Mouse (Mus musculus): ENCODE results near the gene Prmt1. TPM values are rescaled to one million over a fixed set of nuclear protein-coding genes. Genes with fewer than 3 reads are reported as not detected.

Prmt1 gene
- polyA plus RNA-seq, 1 experiment: 978 TPM

DNA sequence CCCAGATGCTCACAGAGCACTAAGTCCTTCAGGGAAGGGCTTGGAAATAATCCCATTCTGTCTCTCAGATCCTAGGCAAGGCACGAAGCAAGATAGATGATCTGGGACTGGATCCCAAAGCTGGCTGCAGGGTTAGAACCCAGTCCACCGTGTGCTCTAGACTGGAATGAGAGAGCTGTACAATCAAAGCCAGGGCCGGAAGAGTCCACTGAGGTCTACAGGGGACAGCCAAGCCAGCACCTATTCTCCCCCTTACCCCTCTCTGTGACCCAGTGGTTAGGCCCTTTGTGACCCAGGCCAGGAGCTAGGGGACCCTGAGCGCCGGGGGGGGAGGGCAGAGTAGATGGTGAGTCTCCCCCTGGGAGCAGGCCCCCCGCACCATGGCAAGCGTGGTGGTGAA lies 43.5 kb downstream of the Prmt1 start, which contains the start of gene Tsks:
Tsks (plus strand) TSS at position 301 of the 400 bp plus-strand sequence.
- Histone ChIP-seq H3K79me2 (ENCODE audit: control insufficient read depth, insufficient read depth) (no peaks in the 10 kb centered on the region), H3K36me3 (ENCODE audit: control insufficient read depth, insufficient read depth) (no peaks in the 10 kb centered on the region), H3K79me3 (ENCODE audit: low read depth) (no peaks in the 10 kb centered on the region), H3K27me3 (ENCODE audit: control insufficient read depth, insufficient read depth, insufficient read length) (peaks cover 22% of the 10 kb centered on the region), H3K4me3 (ENCODE audit: insufficient read depth, poor library complexity, severe bottlenecking) (no peak within 1 kb of the TSS), H3ac (ENCODE audit: control insufficient read depth, insufficient read length, low read depth) (no peak within 1 kb of the TSS)
- TF ChIP-seq MAX (IDR thresholded peaks at IDR 0.05) (no peak), FOSL1 (IDR thresholded peaks at IDR 0.05; ENCODE audit: insufficient read depth, low read length, poor library complexity, severe bottlenecking) (no peak), CEBPB (IDR thresholded peaks at IDR 0.05; ENCODE audit: low read depth) (no peak), MYOD1 (IDR thresholded peaks at IDR 0.05; ENCODE audit: control insufficient read depth, insufficient read length, low read depth) (no peak), CTCF (IDR thresholded peaks at IDR 0.05; ENCODE audit: control insufficient read depth, insufficient read depth, insufficient read length) (no peak), MYOG (IDR thresholded peaks at IDR 0.05; ENCODE audit: control insufficient read depth, extremely low read depth, insufficient read length) (no peak), USF1 (IDR thresholded peaks at IDR 0.05; ENCODE audit: low read depth) (no peak)

- TF ChIP-seq MYOD1 (IDR thresholded peaks at IDR 0.05; ENCODE audit: control insufficient read depth, insufficient read length, low read depth) (no peak), MAX (IDR thresholded peaks at IDR 0.05) (no peak), USF1 (IDR thresholded peaks at IDR 0.05; ENCODE audit: low read depth) (no peak), CTCF (IDR thresholded peaks at IDR 0.05; ENCODE audit: control insufficient read depth, insufficient read depth, insufficient read length) (no peak), FOSL1 (IDR thresholded peaks at IDR 0.05; ENCODE audit: insufficient read depth, low read length, poor library complexity, severe bottlenecking) (no peak), MYOG (IDR thresholded peaks at IDR 0.05; ENCODE audit: control insufficient read depth, extremely low read depth, insufficient read length) (no peak)
- Histone ChIP-seq H3K36me3 (ENCODE audit: control insufficient read depth, insufficient read depth) (no peaks in the 10 kb centered on the region), H3K4me3 (ENCODE audit: insufficient read depth, poor library complexity, severe bottlenecking) (no peak overlapping the region), H3K27me3 (ENCODE audit: control insufficient read depth, insufficient read depth, insufficient read length) (peaks cover 9% of the 10 kb centered on the region), H3K79me3 (ENCODE audit: low read depth) (no peaks in the 10 kb centered on the region), H3K79me2 (ENCODE audit: control insufficient read depth, insufficient read depth) (no peaks in the 10 kb centered on the region), H3ac (ENCODE audit: control insufficient read depth, insufficient read length, low read depth) (no peak overlapping the region)
These were observed 47.7 kb downstream of the Prmt1 start for GRCm38 (mm10) chr7:44938680-44939079.

DNA sequence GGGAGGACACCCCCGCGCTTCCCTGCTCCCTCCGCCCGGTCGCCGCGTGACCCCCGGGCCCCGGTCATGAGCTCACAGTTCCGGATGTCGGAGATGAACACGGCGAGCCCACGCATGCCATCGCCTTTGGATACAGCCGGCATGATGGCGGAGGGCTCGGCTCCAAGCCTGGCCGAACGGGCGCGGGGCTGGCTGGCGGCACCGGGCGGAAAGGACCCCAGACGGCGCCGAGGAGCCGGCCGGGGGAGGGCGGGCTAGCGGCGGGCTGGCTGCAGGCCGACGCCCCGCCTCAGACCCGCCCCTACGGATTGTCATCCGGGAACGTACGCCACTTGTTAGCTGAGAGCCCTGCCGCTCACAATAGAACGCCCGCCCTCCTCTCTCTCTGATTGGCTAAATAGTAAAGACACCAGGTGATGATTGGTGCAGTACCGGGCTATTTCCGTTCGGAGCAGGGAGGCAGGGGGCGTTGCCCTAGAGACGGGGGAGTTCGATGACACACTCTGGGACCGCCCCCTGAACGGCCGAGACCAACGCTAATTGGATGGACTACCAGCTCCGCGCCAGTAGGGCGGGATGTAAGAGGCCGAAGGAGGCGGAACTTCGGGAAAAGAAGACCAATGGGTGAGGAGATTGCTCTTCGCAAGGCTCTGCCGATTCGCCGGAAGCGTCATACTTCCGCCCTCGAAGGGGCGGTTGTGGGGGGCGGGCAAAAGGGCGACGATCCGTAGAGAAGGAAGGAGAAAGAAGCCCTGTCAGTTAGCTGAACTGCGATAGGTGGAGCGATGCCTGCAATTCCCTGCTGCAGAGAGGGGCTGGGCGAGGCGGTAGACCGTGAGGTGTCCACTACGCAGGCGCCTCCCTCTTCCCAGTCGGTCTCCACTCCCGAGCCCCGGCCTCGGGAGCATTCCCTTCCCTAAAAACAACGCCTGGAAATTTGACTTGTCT lies 56.9 kb downstream of the Prmt1 start, which contains the start of gene Ap2a1:
Ap2a1 (minus strand) TSS at position 293 of the 948 bp plus-strand sequence.
- Histone ChIP-seq H3K79me3 (ENCODE audit: low read depth) (peaks cover 19% of the 10 kb centered on the region), H3K36me3 (ENCODE audit: control insufficient read depth, insufficient read depth) (peaks cover 5% of the 10 kb centered on the region), H3K79me2 (ENCODE audit: control insufficient read depth, insufficient read depth) (peaks cover 40% of the 10 kb centered on the region), H3ac (ENCODE audit: control insufficient read depth, insufficient read length, low read depth) (peak within 1 kb of the TSS; percentile 76), H3K27me3 (ENCODE audit: control insufficient read depth, insufficient read depth, insufficient read length) (no peaks in the 10 kb centered on the region), H3K4me3 (ENCODE audit: insufficient read depth, poor library complexity, severe bottlenecking) (peak within 1 kb of the TSS; percentile 65)
- TF ChIP-seq USF1 (IDR thresholded peaks at IDR 0.05; ENCODE audit: low read depth) (no peak), CTCF (IDR thresholded peaks at IDR 0.05; ENCODE audit: control insufficient read depth, insufficient read depth, insufficient read length) (no peak), CEBPB (IDR thresholded peaks at IDR 0.05; ENCODE audit: low read depth) (no peak), MAX (IDR thresholded peaks at IDR 0.05) (no peak), MYOG (IDR thresholded peaks at IDR 0.05; ENCODE audit: control insufficient read depth, extremely low read depth, insufficient read length) (no peak), MYOD1 (IDR thresholded peaks at IDR 0.05; ENCODE audit: control insufficient read depth, insufficient read length, low read depth) (no peak), FOSL1 (IDR thresholded peaks at IDR 0.05; ENCODE audit: insufficient read depth, low read length, poor library complexity, severe bottlenecking) (no peak)

- Histone ChIP-seq H3K27me3 (ENCODE audit: control insufficient read depth, insufficient read depth, insufficient read length) (no peaks in the 10 kb centered on the region), H3ac (ENCODE audit: control insufficient read depth, insufficient read length, low read depth) (peak overlapping the region; percentile 76), H3K79me3 (ENCODE audit: low read depth) (peaks cover 19% of the 10 kb centered on the region), H3K4me3 (ENCODE audit: insufficient read depth, poor library complexity, severe bottlenecking) (peak overlapping the region; percentile 65), H3K79me2 (ENCODE audit: control insufficient read depth, insufficient read depth) (peaks cover 40% of the 10 kb centered on the region), H3K36me3 (ENCODE audit: control insufficient read depth, insufficient read depth) (peaks cover 8% of the 10 kb centered on the region)
- TF ChIP-seq USF1 (IDR thresholded peaks at IDR 0.05; ENCODE audit: low read depth): no peak
These were observed 57.8 kb downstream of the Prmt1 start for GRCm38 (mm10) chr7:44928570-44928969.

Small RNA genes lying within 50 kb of the gene (microRNA-seq; reads per million reads assigned to microRNA genes)
- gene Mir7054 (ENCODE audit: borderline microRNAs expressed): 0.76 reads per million, percentile 16 among the genes with 10 or more reads in this experiment

Other genes starting within 250 kb of the Prmt1 start
- 20.0 TPM for gene Vrk3, start 238.2 kb downstream of the Prmt1 start, polyA plus RNA-seq (2012; fragmentation: generic; extraction: Trizol)
- gene Zfp473, start 235.5 kb downstream of the Prmt1 start, polyA plus RNA-seq (2012; fragmentation: generic; extraction: Trizol): 0.29 TPM
- 102 TPM for gene Nup62, start 170.5 kb downstream of the Prmt1 start, polyA plus RNA-seq (2012; fragmentation: generic; extraction: Trizol)
- gene Il4i1, start 170.2 kb downstream of the Prmt1 start, polyA plus RNA-seq (2012; fragmentation: generic; extraction: Trizol): 0.63 TPM
- gene Atf5, start 169.9 kb downstream of the Prmt1 start, polyA plus RNA-seq (2012; fragmentation: generic; extraction: Trizol): 290 TPM
- gene Akt1s1, start 137.6 kb downstream of the Prmt1 start, polyA plus RNA-seq (2012; fragmentation: generic; extraction: Trizol): 208 TPM
- 38.4 TPM for gene Tbc1d17, start 137.5 kb downstream of the Prmt1 start, polyA plus RNA-seq (2012; fragmentation: generic; extraction: Trizol)
- 32.0 TPM for gene Pnkp, start 129.4 kb downstream of the Prmt1 start, polyA plus RNA-seq (2012; fragmentation: generic; extraction: Trizol)
- gene Ptov1, start 116.8 kb downstream of the Prmt1 start, polyA plus RNA-seq (2012; fragmentation: generic; extraction: Trizol): 221 TPM
- 43.9 TPM for gene Med25, start 93.9 kb downstream of the Prmt1 start, polyA plus RNA-seq (2012; fragmentation: generic; extraction: Trizol)
- 9.8 TPM for gene Fuz, start 90.5 kb downstream of the Prmt1 start, polyA plus RNA-seq (2012; fragmentation: generic; extraction: Trizol)
- 129 TPM for gene Ap2a1, start 57.1 kb downstream of the Prmt1 start, polyA plus RNA-seq (2012; fragmentation: generic; extraction: Trizol)
- gene Tsks, start 43.4 kb downstream of the Prmt1 start, polyA plus RNA-seq (2012; fragmentation: generic; extraction: Trizol): 0.04 TPM
- gene Cpt1c, start 11.7 kb downstream of the Prmt1 start, polyA plus RNA-seq (2012; fragmentation: generic; extraction: Trizol): 5.5 TPM
- gene Irf3, start 11.1 kb upstream of the Prmt1 start, polyA plus RNA-seq (2012; fragmentation: generic; extraction: Trizol): 43.7 TPM
- 18.1 TPM for gene Bcl2l12, start 12.1 kb upstream of the Prmt1 start, polyA plus RNA-seq (2012; fragmentation: generic; extraction: Trizol)
- gene Scaf1, start 29.8 kb upstream of the Prmt1 start, polyA plus RNA-seq (2012; fragmentation: generic; extraction: Trizol): 58.4 TPM
- gene Rras, start 31.4 kb upstream of the Prmt1 start, polyA plus RNA-seq (2012; fragmentation: generic; extraction: Trizol): 56.8 TPM
- 14.2 TPM for gene Prr12, start 66.3 kb upstream of the Prmt1 start, polyA plus RNA-seq (2012; fragmentation: generic; extraction: Trizol)
- 66.6 TPM for gene Nosip, start 75.9 kb upstream of the Prmt1 start, polyA plus RNA-seq (2012; fragmentation: generic; extraction: Trizol)
- 14.0 TPM for gene Prrg2, start 76.1 kb upstream of the Prmt1 start, polyA plus RNA-seq (2012; fragmentation: generic; extraction: Trizol)
- 166 TPM for gene Rcn3, start 105.7 kb upstream of the Prmt1 start, polyA plus RNA-seq (2012; fragmentation: generic; extraction: Trizol)
- gene Fcgrt, start 117.3 kb upstream of the Prmt1 start, polyA plus RNA-seq (2012; fragmentation: generic; extraction: Trizol): 30.7 TPM
- 3,175 TPM for gene Rps11, start 137.9 kb upstream of the Prmt1 start, polyA plus RNA-seq (2012; fragmentation: generic; extraction: Trizol)
- 6,379 TPM for gene Rpl13a, start 142.2 kb upstream of the Prmt1 start, polyA plus RNA-seq (2012; fragmentation: generic; extraction: Trizol)
- gene Gm45713, start 149.7 kb upstream of the Prmt1 start, polyA plus RNA-seq (2012; fragmentation: generic; extraction: Trizol): 0.95 TPM
- 1.6 TPM for gene Flt3l, start 149.9 kb upstream of the Prmt1 start, polyA plus RNA-seq (2012; fragmentation: generic; extraction: Trizol)
- gene Pih1d1, start 167.7 kb upstream of the Prmt1 start, polyA plus RNA-seq (2012; fragmentation: generic; extraction: Trizol): 129 TPM
- 34.6 TPM for gene Aldh16a1, start 168.0 kb upstream of the Prmt1 start, polyA plus RNA-seq (2012; fragmentation: generic; extraction: Trizol)
- gene Slc17a7, start 177.4 kb upstream of the Prmt1 start, polyA plus RNA-seq (2012; fragmentation: generic; extraction: Trizol): 0.14 TPM
- not detected for gene Gfy, start 193.0 kb upstream of the Prmt1 start, polyA plus RNA-seq (2012; fragmentation: generic; extraction: Trizol)
- gene Pth2, start 194.4 kb upstream of the Prmt1 start, polyA plus RNA-seq (2012; fragmentation: generic; extraction: Trizol): not detected
- not detected for gene Ccdc155, start 218.3 kb upstream of the Prmt1 start, polyA plus RNA-seq (2012; fragmentation: generic; extraction: Trizol)
- gene Dkkl1, start 225.6 kb upstream of the Prmt1 start, polyA plus RNA-seq (2012; fragmentation: generic; extraction: Trizol): 0.07 TPM
- 127 TPM for gene Tead2, start 229.2 kb upstream of the Prmt1 start, polyA plus RNA-seq (2012; fragmentation: generic; extraction: Trizol)

Data from C2C12 (cell line).